Mouse (Mus musculus): ENCODE results near the gene Tnfrsf4. TPM values are rescaled to one million over a fixed set of nuclear protein-coding genes. Genes with fewer than 3 reads are reported as not detected.

Gene Tnfrsf4
- polyA plus RNA-seq, 1 experiment from 2014 or later = 0.23 TPM

- no peaks in the 10 kb centered on the region for H3K27me3 ChIP-seq
- H3K27ac ChIP-seq (replicated peaks) = no peak overlapping the region
- H3K36me3 ChIP-seq (replicated peaks) = no peaks in the 10 kb centered on the region
- H3K4me2 ChIP-seq = no peak overlapping the region
- H3K9me3 ChIP-seq (replicated peaks) = no peaks in the 10 kb centered on the region
- H3K4me3 ChIP-seq (replicated peaks) = no peak overlapping the region
- H3K9ac ChIP-seq = no peak overlapping the region
- WGBS (ENCODE audit: insufficient replicate concordance) = 50% methylated on average over 6 of the region's 6 CpGs
- H3K4me1 ChIP-seq (replicated peaks) = peaks cover 5% of the 10 kb centered on the region; the same call in 1 of the 2 replicates
- ATAC-seq (ENCODE audit: insufficient read depth) = no peak
Measured at GRCm38 (mm10) chr4:156050391-156050980, 36.8 kb downstream of the Tnfrsf4 start.

- no peak for ATAC-seq (ENCODE audit: insufficient read depth)
- Histone ChIP-seq H3K4me1 (replicated peaks) (peaks cover 5% of the 10 kb centered on the region; the same call in 1 of the 2 replicates), H3K9ac (no peak overlapping the region), H3K4me2 (no peak overlapping the region), H3K27ac (replicated peaks) (no peak overlapping the region), H3K36me3 (replicated peaks) (no peaks in the 10 kb centered on the region), H3K27me3 (no peaks in the 10 kb centered on the region), H3K4me3 (replicated peaks) (no peak overlapping the region), H3K9me3 (replicated peaks) (no peaks in the 10 kb centered on the region)
- 64% methylated on average over 4 of the region's 4 CpGs for WGBS (ENCODE audit: insufficient replicate concordance)
Measured at GRCm38 (mm10) chr4:156053113-156053512, 39.5 kb downstream of the Tnfrsf4 start.

GRCm38 (mm10) chr4:156054130-156054529 is 40.5 kb downstream of the Tnfrsf4 start:
- peaks cover 5% of the 10 kb centered on the region; the same call in 1 of the 2 replicates for H3K4me1 ChIP-seq (replicated peaks)
- WGBS (ENCODE audit: insufficient replicate concordance) = 59% methylated on average over 4 of the region's 4 CpGs
- no peak for ATAC-seq (ENCODE audit: insufficient read depth)
- no peak overlapping the region for H3K27ac ChIP-seq (replicated peaks)
- H3K4me2 ChIP-seq = no peak overlapping the region
- H3K9ac ChIP-seq = no peak overlapping the region
- no peak overlapping the region for H3K4me3 ChIP-seq (replicated peaks)
- no peaks in the 10 kb centered on the region for H3K27me3 ChIP-seq
- H3K36me3 ChIP-seq (replicated peaks) = no peaks in the 10 kb centered on the region
- no peaks in the 10 kb centered on the region for H3K9me3 ChIP-seq (replicated peaks)

- Histone ChIP-seq H3K4me1 (replicated peaks) (peaks cover 5% of the 10 kb centered on the region; the same call in 1 of the 2 replicates), H3K9me3 (replicated peaks) (no peaks in the 10 kb centered on the region), H3K36me3 (replicated peaks) (no peaks in the 10 kb centered on the region), H3K27ac (replicated peaks) (no peak overlapping the region), H3K4me3 (replicated peaks) (no peak overlapping the region), H3K4me2 (no peak overlapping the region), H3K9ac (no peak overlapping the region), H3K27me3 (no peaks in the 10 kb centered on the region)
- no peak for ATAC-seq (ENCODE audit: insufficient read depth)
- 67% methylated on average over 6 of the region's 6 CpGs for WGBS (ENCODE audit: insufficient replicate concordance)
Measured at GRCm38 (mm10) chr4:156054606-156055005, 41.0 kb downstream of the Tnfrsf4 start.

GRCm38 (mm10) chr4:156055173-156055572 is 41.5 kb downstream of the Tnfrsf4 start:
- no peak for ATAC-seq (ENCODE audit: insufficient read depth)
- Histone ChIP-seq H3K9me3 (replicated peaks) (no peaks in the 10 kb centered on the region), H3K27ac (replicated peaks) (no peak overlapping the region)

GRCm38 (mm10) chr4:156057702-156058101 is 44.1 kb downstream of the Tnfrsf4 start:
- Histone ChIP-seq H3K4me1 (replicated peaks) (peaks cover 5% of the 10 kb centered on the region; the same call in 1 of the 2 replicates), H3K27ac (replicated peaks) (no peak overlapping the region), H3K9me3 (replicated peaks) (no peaks in the 10 kb centered on the region), H3K9ac (no peak overlapping the region), H3K36me3 (replicated peaks) (no peaks in the 10 kb centered on the region), H3K4me3 (replicated peaks) (no peak overlapping the region), H3K27me3 (no peaks in the 10 kb centered on the region), H3K4me2 (no peak overlapping the region)
- ATAC-seq (ENCODE audit: insufficient read depth) = no peak
- 65% methylated on average over 10 of the region's 10 CpGs for WGBS (ENCODE audit: insufficient replicate concordance)

More at GRCm38 (mm10) chr4:156055173-156055572, 41.5 kb downstream of the Tnfrsf4 start:
- Histone ChIP-seq H3K27me3 (no peaks in the 10 kb centered on the region), H3K4me2 (no peak overlapping the region), H3K9ac (no peak overlapping the region), H3K36me3 (replicated peaks) (no peaks in the 10 kb centered on the region), H3K4me3 (replicated peaks) (no peak overlapping the region), H3K4me1 (replicated peaks) (peaks cover 5% of the 10 kb centered on the region; the same call in 1 of the 2 replicates)
- WGBS (ENCODE audit: insufficient replicate concordance) = 63% methylated on average over 5 of the region's 5 CpGs

GRCm38 (mm10) chr4:156058826-156059225 is 45.2 kb downstream of the Tnfrsf4 start:
- no peak overlapping the region for H3K27ac ChIP-seq (replicated peaks)
- ATAC-seq (ENCODE audit: insufficient read depth) = no peak
- no peaks in the 10 kb centered on the region for H3K27me3 ChIP-seq
- 64% methylated on average over 9 of the region's 9 CpGs for WGBS (ENCODE audit: insufficient replicate concordance)
- no peaks in the 10 kb centered on the region for H3K9me3 ChIP-seq (replicated peaks)
- no peak overlapping the region for H3K9ac ChIP-seq
- no peaks in the 10 kb centered on the region for H3K36me3 ChIP-seq (replicated peaks)
- H3K4me3 ChIP-seq (replicated peaks) = no peak overlapping the region
- H3K4me2 ChIP-seq = no peak overlapping the region
- peaks cover 5% of the 10 kb centered on the region; the same call in 1 of the 2 replicates for H3K4me1 ChIP-seq (replicated peaks)

- no peak within 1 kb of the TSS for H3K4me2 ChIP-seq
- WGBS (ENCODE audit: insufficient replicate concordance) = 38% methylated on average over 5 of the region's 5 CpGs
- no peak within 1 kb of the TSS for H3K9ac ChIP-seq
- H3K27ac ChIP-seq (replicated peaks) = no peak within 1 kb of the TSS
- H3K27me3 ChIP-seq = no peaks in the 10 kb centered on the region
- no peak within 1 kb of the TSS for H3K4me3 ChIP-seq (replicated peaks)
- ATAC-seq (ENCODE audit: insufficient read depth) = no peak
- peaks cover 5% of the 10 kb centered on the region; the same call in 1 of the 2 replicates for H3K4me1 ChIP-seq (replicated peaks)
- H3K36me3 ChIP-seq (replicated peaks) = no peaks in the 10 kb centered on the region
- no peaks in the 10 kb centered on the region for H3K9me3 ChIP-seq (replicated peaks)
Measured at GRCm38 (mm10) chr4:156059261-156059660, 45.6 kb downstream of the Tnfrsf4 start, which contains the start of gene Ttll10. Gene Ttll10, minus strand, starts transcription at chr4:156059414.

GRCm38 (mm10) chr4:156059713-156060112 is 46.1 kb downstream of the Tnfrsf4 start:
- no peak overlapping the region for H3K4me2 ChIP-seq
- WGBS (ENCODE audit: insufficient replicate concordance) = 38% methylated on average over 10 of the region's 10 CpGs
- no peak overlapping the region for H3K9ac ChIP-seq
- peaks cover 1% of the 10 kb centered on the region; the same call in 1 of the 2 replicates for H3K4me1 ChIP-seq (replicated peaks)
- no peak overlapping the region for H3K27ac ChIP-seq (replicated peaks)
- H3K9me3 ChIP-seq (replicated peaks) = no peaks in the 10 kb centered on the region
- no peak overlapping the region for H3K4me3 ChIP-seq (replicated peaks)
- no peaks in the 10 kb centered on the region for H3K36me3 ChIP-seq (replicated peaks)
- no peaks in the 10 kb centered on the region for H3K27me3 ChIP-seq
- no peak for ATAC-seq (ENCODE audit: insufficient read depth)

GRCm38 (mm10) chr4:156063861-156064509 is 50.3 kb downstream of the Tnfrsf4 start:
- no peaks in the 10 kb centered on the region for H3K27me3 ChIP-seq
- no peak for ATAC-seq (ENCODE audit: insufficient read depth)
- peaks cover 5% of the 10 kb centered on the region; the same call in 1 of the 2 replicates for H3K4me1 ChIP-seq (replicated peaks)
- H3K36me3 ChIP-seq (replicated peaks) = no peaks in the 10 kb centered on the region
- no peaks in the 10 kb centered on the region for H3K9me3 ChIP-seq (replicated peaks)
- no peak overlapping the region for H3K4me2 ChIP-seq
- WGBS (ENCODE audit: insufficient replicate concordance) = 47% methylated on average over 4 of the region's 4 CpGs
- H3K27ac ChIP-seq (replicated peaks) = no peak overlapping the region
- H3K9ac ChIP-seq = no peak overlapping the region
- no peak overlapping the region for H3K4me3 ChIP-seq (replicated peaks)

- Histone ChIP-seq H3K36me3 (replicated peaks) (no peaks in the 10 kb centered on the region), H3K4me2 (no peak overlapping the region), H3K27ac (replicated peaks) (no peak overlapping the region), H3K9me3 (replicated peaks) (no peaks in the 10 kb centered on the region), H3K9ac (no peak overlapping the region), H3K4me3 (replicated peaks) (no peak overlapping the region), H3K27me3 (no peaks in the 10 kb centered on the region), H3K4me1 (replicated peaks) (peaks cover 5% of the 10 kb centered on the region; the same call in 1 of the 2 replicates)
- 64% methylated on average over 9 of the region's 9 CpGs for WGBS (ENCODE audit: insufficient replicate concordance)
- ATAC-seq (ENCODE audit: insufficient read depth) = no peak
Measured at GRCm38 (mm10) chr4:156064510-156064897, 50.9 kb downstream of the Tnfrsf4 start.
